Mouse (Mus musculus) liver, adult (tissue): Measurements from ENCODE around the gene Klhl22.

Experiments
- GATA4 ChIP-seq: IDR thresholded peaks from 2 replicates; pipeline ENCODE4 v1.6.1; 2014; ENCODE audit warnings: mild to moderate bottlenecking, low read length; ENCODE audit not compliant: insufficient replicate concordance

Gene Klhl22

GRCm38 (mm10) chr16:17794047-17794446 is 34.6 kb downstream of the Klhl22 start:
- no peak for TF ChIP-seq GATA4

GRCm38 (mm10) chr16:17795643-17796042 is 36.2 kb downstream of the Klhl22 start:
- no peak for TF ChIP-seq GATA4

- no peak for TF ChIP-seq GATA4
Observed at GRCm38 (mm10) chr16:17796519-17796918, 37.1 kb downstream of the Klhl22 start.

- TF ChIP-seq GATA4, result no peak
Observed at GRCm38 (mm10) chr16:17796971-17797811, 37.8 kb downstream of the Klhl22 start, which contains the start of gene Scarf2. Gene Scarf2, plus strand, starts transcription at chr16:17797282.

- no peak for TF ChIP-seq GATA4
Observed at GRCm38 (mm10) chr16:17797812-17798311, 38.4 kb downstream of the Klhl22 start.

- TF ChIP-seq GATA4, result no peak
Observed at GRCm38 (mm10) chr16:17798321-17799180, 39.1 kb downstream of the Klhl22 start.

- TF ChIP-seq GATA4, result no peak
Observed at GRCm38 (mm10) chr16:17799584-17799983, 40.2 kb downstream of the Klhl22 start.

GRCm38 (mm10) chr16:17801777-17802455 is 42.5 kb downstream of the Klhl22 start:
- no peak for TF ChIP-seq GATA4

- TF ChIP-seq GATA4, result no peak
Observed at GRCm38 (mm10) chr16:17802456-17802838, 43.0 kb downstream of the Klhl22 start.

- TF ChIP-seq GATA4, result no peak
Observed at GRCm38 (mm10) chr16:17802839-17803674, 43.6 kb downstream of the Klhl22 start.

- no peak for TF ChIP-seq GATA4
Observed at GRCm38 (mm10) chr16:17803675-17804448, 44.4 kb downstream of the Klhl22 start.

GRCm38 (mm10) chr16:17804449-17804912 is 45.1 kb downstream of the Klhl22 start:
- no peak for TF ChIP-seq GATA4

GRCm38 (mm10) chr16:17804982-17805381 is 45.6 kb downstream of the Klhl22 start:
- no peak for TF ChIP-seq GATA4
